Mouse (Mus musculus) hematopoietic stem cell, adult 5-6 weeks (primary cell): ENCODE measurements at regions not wholly inside any gene's neighbourhood (a gene's known extent, or its start where the extent isn't known, plus 50 kb on each side); places are given as distances from the start of the nearest gene placed in this dataset.
"Not testable (repeated sequence)": the region's sequence is repeated elsewhere in the genome, so short reads cannot be mapped to it uniquely, and the experiment has no call there.

Experiments used
- ATAC-seq, 2 experiments: fragments of 125-278 bp in 1 of 2; replicated peaks in 1 of 2; 2 replicates each; pipeline ENCODE4 v1.8.0; 2016 to 2017; ENCODE audit warnings: inconsistent platforms in 2 of 2, mild to moderate bottlenecking in 2 of 2, moderate number of reproducible peaks in 2 of 2, low read depth in 1 of 2, moderate TSS enrichment in 1 of 2; ENCODE audit not compliant: low FRiP score in 2 of 2, poor library complexity in 2 of 2, severe bottlenecking in 2 of 2, insufficient read depth in 1 of 2, low TSS enrichment in 1 of 2

GRCm38 (mm10) chr8:90069411-90069993, 278.6 kb downstream of the Tox3 start:
- no peak for ATAC-seq

GRCm38 (mm10) chr8:90068441-90068840, 279.7 kb downstream of the Tox3 start:
- ATAC-seq, result no peak

GRCm38 (mm10) chr8:90064381-90064780, 283.8 kb downstream of the Tox3 start:
- ATAC-seq, result no peak

GRCm38 (mm10) chr8:90063291-90063690, 284.9 kb downstream of the Tox3 start:
- ATAC-seq, result no peak

- ATAC-seq, result no peak
Measured at GRCm38 (mm10) chr8:90058631-90059166, 289.4 kb downstream of the Tox3 start.

- ATAC-seq, result no peak
Measured at GRCm38 (mm10) chr8:90056331-90056730, 291.8 kb downstream of the Tox3 start.

- ATAC-seq, result no peak
Measured at GRCm38 (mm10) chr8:90046779-90047178, 301.4 kb downstream of the Tox3 start.

- no peak for ATAC-seq
Measured at GRCm38 (mm10) chr8:90036436-90036835, 311.7 kb downstream of the Tox3 start.

- no peak for ATAC-seq
Measured at GRCm38 (mm10) chr8:90032572-90032971, 315.6 kb downstream of the Tox3 start.

- no peak for ATAC-seq
Measured at GRCm38 (mm10) chr8:90031220-90031619, 316.9 kb downstream of the Tox3 start.

GRCm38 (mm10) chr8:90017958-90018357, 330.2 kb downstream of the Tox3 start:
- not testable (repeated sequence) for ATAC-seq

GRCm38 (mm10) chr8:90013755-90014154, 334.4 kb downstream of the Tox3 start:
- no peak for ATAC-seq

- ATAC-seq, result no peak
Measured at GRCm38 (mm10) chr8:90011682-90012409, 336.3 kb downstream of the Tox3 start.

- ATAC-seq, result no peak
Measured at GRCm38 (mm10) chr8:90009431-90009830, 338.7 kb downstream of the Tox3 start.

- ATAC-seq, result peak; percentile 73 to 86; a peak in 3 of 4 replicates
Measured at GRCm38 (mm10) chr8:90000899-90001640, 347.1 kb downstream of the Tox3 start.

- no peak for ATAC-seq
Measured at GRCm38 (mm10) chr8:89993743-89994142, 354.4 kb downstream of the Tox3 start.

- ATAC-seq, result no peak
Measured at GRCm38 (mm10) chr8:89983859-89984258, 364.3 kb downstream of the Tox3 start.

- no peak for ATAC-seq
Measured at GRCm38 (mm10) chr8:89982551-89982950, 365.6 kb downstream of the Tox3 start.
